In genomic region chr10:118758825-118759471, GRCm38 (mm10) we compare ENCODE assay signal across 8 mouse cellular contexts.
A peak's percentile ranks its signal among the peaks of the same experiment; 100 is the strongest.
DNase-seq lines count a peak whose midpoint lies in the region; ATAC-seq and TF ChIP-seq lines count a peak whose summit lies in the region.

No protein-coding gene starts in this region.

- TF ChIP-seq POLR2A in brain, embryonic 14.5 days (IDR thresholded peaks at IDR 0.05; ENCODE audit: borderline replicate concordance, extremely low read depth, insufficient read depth, insufficient read length, poor library complexity, severe bottlenecking): no peak

- 51% methylated on average over 18 of the region's 18 CpGs for WGBS in forebrain, postnatal 0 days

- no peaks in the 10 kb centered on the region for H3K27me3 ChIP-seq in forebrain, postnatal 0 days (ENCODE audit: insufficient read depth, low read length)

- no peaks in the 10 kb centered on the region for H3K36me3 ChIP-seq in forebrain, postnatal 0 days (ENCODE audit: insufficient read depth)

- intact Hi-C loops in left cerebral cortex, postnatal 4 days (cut with DNase I): no loop called here
- intact Hi-C loops in left cerebral cortex, adult 2 months (cut with DNase I): no loop called here

- peak; percentile 60 for DNase-seq in left cerebral cortex, postnatal 4 days
- DNase-seq in left cerebral cortex, adult 2 months (ENCODE audit: extremely low spot score in 1 of 2, low spot score in 2 of 2): no peak
- peak; percentile 71 for DNase-seq in brain, embryonic 14.5 days (ENCODE audit: low read depth)
- DNase-seq in forebrain, postnatal 0 days: peak; percentile 78
- DNase-seq in kidney, postnatal 36 days: peak; percentile 33 to 49
- no peak for DNase-seq in spleen, adult 18-20 months
- no peak for DNase-seq in layer of hippocampus, adult 18-20 months (ENCODE audit: low spot score in 2 of 2)

- H3K27ac ChIP-seq in left cerebral cortex, adult 2 months: no peak overlapping the region
- no peak overlapping the region for H3K27ac ChIP-seq in forebrain, postnatal 0 days (ENCODE audit: low read depth, low read length)

- no peaks in the 10 kb centered on the region for H3K9me3 ChIP-seq in forebrain, postnatal 0 days (ENCODE audit: low read length)

- TF ChIP-seq CTCF in left cerebral cortex, adult 2 months (IDR thresholded peaks at IDR 0.05): no peak
- no peak for TF ChIP-seq CTCF in brain, embryonic 14.5 days (IDR thresholded peaks at IDR 0.05; ENCODE audit: borderline replicate concordance, extremely low read depth, insufficient read depth, insufficient read length)
- TF ChIP-seq CTCF in forebrain, postnatal 0 days (IDR thresholded peaks at IDR 0.05; ENCODE audit: low read depth): no peak

- H3K4me3 ChIP-seq in left cerebral cortex, adult 2 months: no peak overlapping the region
- no peak overlapping the region for H3K4me3 ChIP-seq in forebrain, postnatal 0 days (ENCODE audit: low read depth, low read length)

- no peak overlapping the region; the same call in 1 of the 2 replicates for H3K4me2 ChIP-seq in forebrain, postnatal 0 days (ENCODE audit: low read depth)

- no peaks in the 10 kb centered on the region for H3K4me1 ChIP-seq in forebrain, postnatal 0 days (ENCODE audit: insufficient read depth)

- no peak overlapping the region for H3K9ac ChIP-seq in forebrain, postnatal 0 days

- peak; percentile 79 for ATAC-seq in forebrain, postnatal 0 days
- ATAC-seq in monocyte, adult 5-6 weeks (replicated peaks; ENCODE audit: insufficient number of reproducible peaks, low FRiP score, low TSS enrichment, poor library complexity, severe bottlenecking): no peak

Comparison
In these comparisons a context has a peak if more than half of its experiments do, and no peak if none do; other contexts are left out.
1. DNase-seq: peak in left cerebral cortex, postnatal 4 days (single experiment), brain, embryonic 14.5 days (single experiment), forebrain, postnatal 0 days (single experiment) and kidney, postnatal 36 days (2 of 2); none in left cerebral cortex, adult 2 months (0 of 2), spleen, adult 18-20 months (0 of 2) and layer of hippocampus, adult 18-20 months (0 of 2).